Mouse (Mus musculus): Measurements from ENCODE around the gene Ppia. TPM values are rescaled to one million over a fixed set of nuclear protein-coding genes. Genes with fewer than 3 reads are reported as not detected.

The Ppia gene
- polyA plus RNA-seq (2014; fragmentation: Illumina TruSeq; extraction: RNeasy Lipid Tissue Mini Kit (QIAGEN cat#74804); ENCODE audit: low read depth, low replicate concordance) = 844 TPM

GRCm38 (mm10) chr11:6414751-6415550 is at the start of gene Ppia:
Ppia (plus strand) TSS chr11:6415443.

GRCm38 (mm10) chr11:6388726-6389413 is 26.4 kb upstream of the Ppia start, which contains the start of gene Zmiz2:
Zmiz2 (plus strand) TSS chr11:6389074.

GRCm38 (mm10) chr11:6444077-6444853 is 29.0 kb downstream of the Ppia start, which contains the start of gene H2afv:
H2afv (minus strand) TSS chr11:6444443.

Other genes starting within 250 kb of the Ppia start
- gene A730071L15Rik, start 215.4 kb upstream of the Ppia start, polyA plus RNA-seq (2014; fragmentation: Illumina TruSeq; extraction: RNeasy Lipid Tissue Mini Kit (QIAGEN cat#74804); ENCODE audit: low read depth, low replicate concordance) = 0.67 TPM
- gene Nudcd3, start 215.0 kb upstream of the Ppia start, polyA plus RNA-seq (2014; fragmentation: Illumina TruSeq; extraction: RNeasy Lipid Tissue Mini Kit (QIAGEN cat#74804); ENCODE audit: low read depth, low replicate concordance) = 11.7 TPM
- 0.06 TPM for gene Npc1l1, start 185.3 kb upstream of the Ppia start, polyA plus RNA-seq (2014; fragmentation: Illumina TruSeq; extraction: RNeasy Lipid Tissue Mini Kit (QIAGEN cat#74804); ENCODE audit: low read depth, low replicate concordance)
- 11.2 TPM for gene Ddx56, start 147.7 kb upstream of the Ppia start, polyA plus RNA-seq (2014; fragmentation: Illumina TruSeq; extraction: RNeasy Lipid Tissue Mini Kit (QIAGEN cat#74804); ENCODE audit: low read depth, low replicate concordance)
- gene Tmed4, start 140.6 kb upstream of the Ppia start, polyA plus RNA-seq (2014; fragmentation: Illumina TruSeq; extraction: RNeasy Lipid Tissue Mini Kit (QIAGEN cat#74804); ENCODE audit: low read depth, low replicate concordance) = 35.4 TPM
- 56.3 TPM for gene Ogdh, start 123.8 kb upstream of the Ppia start, polyA plus RNA-seq (2014; fragmentation: Illumina TruSeq; extraction: RNeasy Lipid Tissue Mini Kit (QIAGEN cat#74804); ENCODE audit: low read depth, low replicate concordance)
- gene Zmiz2, start 26.4 kb upstream of the Ppia start, polyA plus RNA-seq (2014; fragmentation: Illumina TruSeq; extraction: RNeasy Lipid Tissue Mini Kit (QIAGEN cat#74804); ENCODE audit: low read depth, low replicate concordance) = 1.9 TPM
- 5.1 TPM for gene H2afv, start 29.0 kb downstream of the Ppia start, polyA plus RNA-seq (2014; fragmentation: Illumina TruSeq; extraction: RNeasy Lipid Tissue Mini Kit (QIAGEN cat#74804); ENCODE audit: low read depth, low replicate concordance)
- gene Purb, start 60.5 kb downstream of the Ppia start, polyA plus RNA-seq (2014; fragmentation: Illumina TruSeq; extraction: RNeasy Lipid Tissue Mini Kit (QIAGEN cat#74804); ENCODE audit: low read depth, low replicate concordance) = 42.9 TPM
- not detected for gene Myo1g, start 105.5 kb downstream of the Ppia start, polyA plus RNA-seq (2014; fragmentation: Illumina TruSeq; extraction: RNeasy Lipid Tissue Mini Kit (QIAGEN cat#74804); ENCODE audit: low read depth, low replicate concordance)
- gene Ccm2, start 131.4 kb downstream of the Ppia start, polyA plus RNA-seq (2014; fragmentation: Illumina TruSeq; extraction: RNeasy Lipid Tissue Mini Kit (QIAGEN cat#74804); ENCODE audit: low read depth, low replicate concordance) = 1.1 TPM
- not detected for gene Nacad, start 190.6 kb downstream of the Ppia start, polyA plus RNA-seq (2014; fragmentation: Illumina TruSeq; extraction: RNeasy Lipid Tissue Mini Kit (QIAGEN cat#74804); ENCODE audit: low read depth, low replicate concordance)
- gene Tbrg4, start 210.6 kb downstream of the Ppia start, polyA plus RNA-seq (2014; fragmentation: Illumina TruSeq; extraction: RNeasy Lipid Tissue Mini Kit (QIAGEN cat#74804); ENCODE audit: low read depth, low replicate concordance) = 1.8 TPM
- gene Wap, start 223.2 kb downstream of the Ppia start, polyA plus RNA-seq (2014; fragmentation: Illumina TruSeq; extraction: RNeasy Lipid Tissue Mini Kit (QIAGEN cat#74804); ENCODE audit: low read depth, low replicate concordance) = not detected
- gene Ramp3, start 243.1 kb downstream of the Ppia start, polyA plus RNA-seq (2014; fragmentation: Illumina TruSeq; extraction: RNeasy Lipid Tissue Mini Kit (QIAGEN cat#74804); ENCODE audit: low read depth, low replicate concordance) = not detected

All from testis, adult 10 weeks (tissue).